Mouse (Mus musculus): ENCODE data around the gene Nme2. TPM values are rescaled to one million over a fixed set of nuclear protein-coding genes. Genes with fewer than 3 reads are reported as not detected.

Nme2 gene
- polyA plus RNA-seq, 1 experiment from 2014 or later: 102 TPM

- WGBS: 70% methylated on average over 12 of the region's 12 CpGs
- Histone ChIP-seq H3K9ac (ENCODE audit: low read depth, low read length) (no peak overlapping the region), H3K27ac (ENCODE audit: low read length) (no peak overlapping the region), H3K36me3 (ENCODE audit: control insufficient read depth, insufficient read depth, low read length) (no peaks in the 10 kb centered on the region), H3K9me3 (replicated peaks; ENCODE audit: control insufficient read depth, low read length, poor library complexity, severe bottlenecking) (no peaks in the 10 kb centered on the region), H3K27me3 (ENCODE audit: control insufficient read depth, insufficient read depth, low read depth, low read length) (no peaks in the 10 kb centered on the region; the same call in 1 of the 2 replicates), H3K4me3 (ENCODE audit: low read depth, low read length) (no peak overlapping the region), H3K4me1 (ENCODE audit: control insufficient read depth, insufficient read depth, low read length) (no peaks in the 10 kb centered on the region), H3K4me2 (ENCODE audit: low read length) (no peak overlapping the region)
- ATAC-seq: no peak
Measured at GRCm38 (mm10) chr11:93988328-93989062, 32.4 kb upstream of the Nme2 start.

GRCm38 (mm10) chr11:93987625-93988327, 31.7 kb upstream of the Nme2 start:
- no peak for ATAC-seq
- Histone ChIP-seq H3K4me2 (ENCODE audit: low read length) (no peak overlapping the region), H3K4me1 (ENCODE audit: control insufficient read depth, insufficient read depth, low read length) (no peaks in the 10 kb centered on the region), H3K9ac (ENCODE audit: low read depth, low read length) (no peak overlapping the region), H3K27ac (ENCODE audit: low read length) (no peak overlapping the region), H3K36me3 (ENCODE audit: control insufficient read depth, insufficient read depth, low read length) (no peaks in the 10 kb centered on the region), H3K27me3 (ENCODE audit: control insufficient read depth, insufficient read depth, low read depth, low read length) (no peaks in the 10 kb centered on the region; the same call in 1 of the 2 replicates), H3K4me3 (ENCODE audit: low read depth, low read length) (no peak overlapping the region), H3K9me3 (replicated peaks; ENCODE audit: control insufficient read depth, low read length, poor library complexity, severe bottlenecking) (no peaks in the 10 kb centered on the region)
- WGBS: 80% methylated on average over 8 of the region's 8 CpGs

GRCm38 (mm10) chr11:93987026-93987425, 31.0 kb upstream of the Nme2 start:
- H3K9ac ChIP-seq (ENCODE audit: low read depth, low read length): no peak overlapping the region
- H3K27ac ChIP-seq (ENCODE audit: low read length): no peak overlapping the region
- no peaks in the 10 kb centered on the region for H3K36me3 ChIP-seq (ENCODE audit: control insufficient read depth, insufficient read depth, low read length)
- no peak overlapping the region for H3K4me3 ChIP-seq (ENCODE audit: low read depth, low read length)
- H3K4me1 ChIP-seq (ENCODE audit: control insufficient read depth, insufficient read depth, low read length): no peaks in the 10 kb centered on the region
- no peak overlapping the region for H3K4me2 ChIP-seq (ENCODE audit: low read length)
- H3K27me3 ChIP-seq (ENCODE audit: control insufficient read depth, insufficient read depth, low read depth, low read length): no peaks in the 10 kb centered on the region; the same call in 1 of the 2 replicates
- no peak for ATAC-seq
- 90% methylated on average over 4 of the region's 4 CpGs for WGBS
- no peaks in the 10 kb centered on the region for H3K9me3 ChIP-seq (replicated peaks; ENCODE audit: control insufficient read depth, low read length, poor library complexity, severe bottlenecking)

- Histone ChIP-seq H3K27ac (ENCODE audit: low read length) (no peak overlapping the region), H3K36me3 (ENCODE audit: control insufficient read depth, insufficient read depth, low read length) (no peaks in the 10 kb centered on the region), H3K9ac (ENCODE audit: low read depth, low read length) (no peak overlapping the region), H3K4me1 (ENCODE audit: control insufficient read depth, insufficient read depth, low read length) (no peaks in the 10 kb centered on the region), H3K4me2 (ENCODE audit: low read length) (no peak overlapping the region), H3K27me3 (ENCODE audit: control insufficient read depth, insufficient read depth, low read depth, low read length) (no peaks in the 10 kb centered on the region; the same call in 1 of the 2 replicates), H3K9me3 (replicated peaks; ENCODE audit: control insufficient read depth, low read length, poor library complexity, severe bottlenecking) (no peaks in the 10 kb centered on the region), H3K4me3 (ENCODE audit: low read depth, low read length) (no peak overlapping the region)
- no peak for ATAC-seq
Measured at GRCm38 (mm10) chr11:93986298-93986697, 30.2 kb upstream of the Nme2 start.

GRCm38 (mm10) chr11:93985265-93985664, 29.2 kb upstream of the Nme2 start:
- H3K9ac ChIP-seq (ENCODE audit: low read depth, low read length): no peak overlapping the region
- H3K27ac ChIP-seq (ENCODE audit: low read length): no peak overlapping the region
- no peak overlapping the region for H3K4me3 ChIP-seq (ENCODE audit: low read depth, low read length)
- H3K4me2 ChIP-seq (ENCODE audit: low read length): no peak overlapping the region
- no peak for ATAC-seq
- no peaks in the 10 kb centered on the region for H3K9me3 ChIP-seq (replicated peaks; ENCODE audit: control insufficient read depth, low read length, poor library complexity, severe bottlenecking)
- no peaks in the 10 kb centered on the region; the same call in 1 of the 2 replicates for H3K27me3 ChIP-seq (ENCODE audit: control insufficient read depth, insufficient read depth, low read depth, low read length)
- no peaks in the 10 kb centered on the region for H3K4me1 ChIP-seq (ENCODE audit: control insufficient read depth, insufficient read depth, low read length)
- WGBS: 92% methylated on average over 5 of the region's 5 CpGs
- H3K36me3 ChIP-seq (ENCODE audit: control insufficient read depth, insufficient read depth, low read length): no peaks in the 10 kb centered on the region

- Histone ChIP-seq H3K4me1 (ENCODE audit: control insufficient read depth, insufficient read depth, low read length) (no peaks in the 10 kb centered on the region), H3K4me2 (ENCODE audit: low read length) (no peak overlapping the region), H3K9me3 (replicated peaks; ENCODE audit: control insufficient read depth, low read length, poor library complexity, severe bottlenecking) (no peaks in the 10 kb centered on the region), H3K4me3 (ENCODE audit: low read depth, low read length) (no peak overlapping the region), H3K36me3 (ENCODE audit: control insufficient read depth, insufficient read depth, low read length) (no peaks in the 10 kb centered on the region), H3K27me3 (ENCODE audit: control insufficient read depth, insufficient read depth, low read depth, low read length) (no peaks in the 10 kb centered on the region; the same call in 1 of the 2 replicates), H3K9ac (ENCODE audit: low read depth, low read length) (no peak overlapping the region), H3K27ac (ENCODE audit: low read length) (no peak overlapping the region)
- ATAC-seq: no peak
- 92% methylated on average over 3 of the region's 3 CpGs for WGBS
Measured at GRCm38 (mm10) chr11:93984619-93985018, 28.6 kb upstream of the Nme2 start.

GRCm38 (mm10) chr11:93979502-93980049, 23.5 kb upstream of the Nme2 start:
- no peak for ATAC-seq
- Histone ChIP-seq H3K27ac (ENCODE audit: low read length) (no peak overlapping the region), H3K36me3 (ENCODE audit: control insufficient read depth, insufficient read depth, low read length) (no peaks in the 10 kb centered on the region), H3K4me3 (ENCODE audit: low read depth, low read length) (no peak overlapping the region), H3K27me3 (ENCODE audit: control insufficient read depth, insufficient read depth, low read depth, low read length) (no peaks in the 10 kb centered on the region), H3K4me2 (ENCODE audit: low read length) (no peak overlapping the region), H3K9me3 (replicated peaks; ENCODE audit: control insufficient read depth, low read length, poor library complexity, severe bottlenecking) (no peaks in the 10 kb centered on the region), H3K4me1 (ENCODE audit: control insufficient read depth, insufficient read depth, low read length) (no peaks in the 10 kb centered on the region), H3K9ac (ENCODE audit: low read depth, low read length) (no peak overlapping the region)
- 70% methylated on average over 6 of the region's 6 CpGs for WGBS

- 87% methylated on average over 5 of the region's 5 CpGs for WGBS
Measured at GRCm38 (mm10) chr11:93972951-93973350, 16.9 kb upstream of the Nme2 start.

GRCm38 (mm10) chr11:93969799-93970198, 13.7 kb upstream of the Nme2 start:
- H3K27me3 ChIP-seq (ENCODE audit: control insufficient read depth, insufficient read depth, low read depth, low read length): no peaks in the 10 kb centered on the region
- H3K9me3 ChIP-seq (replicated peaks; ENCODE audit: control insufficient read depth, low read length, poor library complexity, severe bottlenecking): no peaks in the 10 kb centered on the region
- peaks cover 19% of the 10 kb centered on the region for H3K4me1 ChIP-seq (ENCODE audit: control insufficient read depth, insufficient read depth, low read length)
- ATAC-seq: no peak
- peaks cover 5% of the 10 kb centered on the region; the same call in 1 of the 2 replicates for H3K36me3 ChIP-seq (ENCODE audit: control insufficient read depth, insufficient read depth, low read length)
- no peak overlapping the region for H3K4me3 ChIP-seq (ENCODE audit: low read depth, low read length)
- no peak overlapping the region for H3K9ac ChIP-seq (ENCODE audit: low read depth, low read length)
- no peak overlapping the region for H3K4me2 ChIP-seq (ENCODE audit: low read length)
- H3K27ac ChIP-seq (ENCODE audit: low read length): no peak overlapping the region
- 64% methylated on average over 1 of the region's 1 CpGs for WGBS

More at GRCm38 (mm10) chr11:93972951-93973350, 16.9 kb upstream of the Nme2 start:
- Histone ChIP-seq H3K4me1 (ENCODE audit: control insufficient read depth, insufficient read depth, low read length) (0 out of 2 replicates have a peak, but pooled peaks cover 5% of the 10 kb centered on the region), H3K27ac (ENCODE audit: low read length) (no peak overlapping the region), H3K4me3 (ENCODE audit: low read depth, low read length) (no peak overlapping the region), H3K36me3 (ENCODE audit: control insufficient read depth, insufficient read depth, low read length) (no peaks in the 10 kb centered on the region), H3K9ac (ENCODE audit: low read depth, low read length) (no peak overlapping the region), H3K4me2 (ENCODE audit: low read length) (no peak overlapping the region), H3K9me3 (replicated peaks; ENCODE audit: control insufficient read depth, low read length, poor library complexity, severe bottlenecking) (no peaks in the 10 kb centered on the region), H3K27me3 (ENCODE audit: control insufficient read depth, insufficient read depth, low read depth, low read length) (no peaks in the 10 kb centered on the region)
- ATAC-seq: no peak
